Mouse (Mus musculus) brain, adult 2 months (tissue): Measurements from ENCODE around the gene Tsc22d4.
"Not testable (repeated sequence)": the region's sequence is repeated elsewhere in the genome, so short reads cannot be mapped to it uniquely, and the experiment has no call there.

Experiments
- DNase-seq: peaks from one replicate; pipeline ENCODE4 v3.0.0; 2011; ENCODE audit warnings: low read depth, low spot score

Gene Tsc22d4

GRCm38 (mm10) chr5:137745214-137746171 is at the start of gene Tsc22d4:
Gene Tsc22d4, plus strand, starts transcription at chr5:137745730.
- DNase-seq, result peak; percentile 94

- DNase-seq, result no peak
Measured at GRCm38 (mm10) chr5:137695930-137696329, 49.6 kb upstream of the Tsc22d4 start.

- DNase-seq, result no peak
Measured at GRCm38 (mm10) chr5:137699080-137699479, 46.5 kb upstream of the Tsc22d4 start.

GRCm38 (mm10) chr5:137699850-137700249 is 45.7 kb upstream of the Tsc22d4 start:
- no peak for DNase-seq

- no peak for DNase-seq
Measured at GRCm38 (mm10) chr5:137705242-137705641, 40.3 kb upstream of the Tsc22d4 start.

GRCm38 (mm10) chr5:137706913-137707633 is 38.5 kb upstream of the Tsc22d4 start:
- DNase-seq, result peak; percentile 71

- DNase-seq, result no peak
Measured at GRCm38 (mm10) chr5:137713454-137713853, 32.1 kb upstream of the Tsc22d4 start.

GRCm38 (mm10) chr5:137715685-137716084 is 29.8 kb upstream of the Tsc22d4 start:
- DNase-seq, result no peak

GRCm38 (mm10) chr5:137718020-137718790 is 27.3 kb upstream of the Tsc22d4 start:
- DNase-seq, result no peak

- DNase-seq, result no peak
Measured at GRCm38 (mm10) chr5:137719088-137719487, 26.4 kb upstream of the Tsc22d4 start.

GRCm38 (mm10) chr5:137720558-137721164 is 24.9 kb upstream of the Tsc22d4 start:
- DNase-seq, result not testable (repeated sequence)

GRCm38 (mm10) chr5:137723840-137724239 is 21.7 kb upstream of the Tsc22d4 start:
- no peak for DNase-seq

GRCm38 (mm10) chr5:137726767-137727166 is 18.8 kb upstream of the Tsc22d4 start:
- DNase-seq, result no peak

GRCm38 (mm10) chr5:137733638-137734288 is 11.8 kb upstream of the Tsc22d4 start:
- DNase-seq, result peak; percentile 41

GRCm38 (mm10) chr5:137734289-137735061 is 11.1 kb upstream of the Tsc22d4 start:
- DNase-seq, result peak; percentile 98

GRCm38 (mm10) chr5:137737400-137737940 is 8.1 kb upstream of the Tsc22d4 start:
- DNase-seq, result peak; percentile 86

GRCm38 (mm10) chr5:137738516-137738915 is 7.0 kb upstream of the Tsc22d4 start:
- peak; percentile 82 for DNase-seq

GRCm38 (mm10) chr5:137739471-137739870 is 6.1 kb upstream of the Tsc22d4 start:
- DNase-seq, result no peak

GRCm38 (mm10) chr5:137740506-137740905 is 5.0 kb upstream of the Tsc22d4 start:
- DNase-seq, result no peak
